Mouse (Mus musculus) heart, embryonic 14.5 days (tissue): Measurements from ENCODE around the gene Zdhhc21. TPM values are rescaled to one million over a fixed set of nuclear protein-coding genes. Genes with fewer than 3 reads are reported as not detected.

Experiments
- ATAC-seq: fragments of 200-750 bp; cut with Nextera tagmentation; 2 replicates; pipeline ENCODE4 v1.8.0; 2017; ENCODE audit warnings: low read depth, moderate TSS enrichment; ENCODE audit not compliant: insufficient number of reproducible peaks, insufficient read depth, low FRiP score
- H3K27ac ChIP-seq, 2 experiments: fragments of 200-500 bp in 1 of 2; fragments of 300-500 bp in 1 of 2; sonication (generic) in 1 of 2; replicated peaks in 1 of 2; 2 replicates each; pipeline ENCODE4 v1.5.1; 2012 to 2014; ENCODE audit warnings: low read depth in 2 of 2, low read length in 2 of 2, control low read depth in 1 of 2, mild to moderate bottlenecking in 1 of 2, mixed read lengths in 1 of 2; ENCODE audit not compliant: control insufficient read depth in 1 of 2, insufficient read depth in 1 of 2
- H3K27me3 ChIP-seq: fragments of 300-500 bp; sonication (generic); 2 replicates; pipeline ENCODE4 v1.6.1; 2014; ENCODE audit warnings: mild to moderate bottlenecking, low read length, control low read depth; ENCODE audit not compliant: control insufficient read depth, insufficient read depth
- H3K36me3 ChIP-seq: fragments of 300-500 bp; sonication (generic); 2 replicates; pipeline ENCODE4 v1.6.1; 2014; ENCODE audit warnings: mild to moderate bottlenecking, control low read depth, low read length, mixed read lengths; ENCODE audit not compliant: control insufficient read depth, insufficient read depth
- H3K4me1 ChIP-seq, 2 experiments: fragments of 200-500 bp in 1 of 2; fragments of 300-500 bp in 1 of 2; sonication (generic) in 1 of 2; 2 replicates each; pipeline ENCODE4 v1.6.1; 2012 to 2014; ENCODE audit warnings: low read length in 2 of 2, control low read depth in 1 of 2, mixed read lengths in 1 of 2; ENCODE audit not compliant: control insufficient read depth in 2 of 2, insufficient read depth in 2 of 2
- H3K4me2 ChIP-seq: fragments of 300-500 bp; sonication (generic); 2 replicates; pipeline ENCODE4 v1.6.1; 2014; ENCODE audit warnings: mild to moderate bottlenecking, low read length
- H3K4me3 ChIP-seq, 2 experiments: fragments of 200-500 bp in 1 of 2; fragments of 300-500 bp in 1 of 2; sonication (generic) in 1 of 2; 2 replicates each; pipeline ENCODE4 v1.5.1; 2012 to 2014; ENCODE audit warnings: low read length in 2 of 2, mild to moderate bottlenecking in 2 of 2, control low read depth in 1 of 2, low read depth in 1 of 2, moderate library complexity in 1 of 2; ENCODE audit not compliant: control insufficient read depth in 1 of 2, insufficient read depth in 1 of 2
- H3K9ac ChIP-seq: fragments of 300-500 bp; sonication (generic); 2 replicates; pipeline ENCODE4 v1.6.1; 2014; ENCODE audit warnings: mild to moderate bottlenecking, low read length
- H3K9me3 ChIP-seq: fragments of 300-500 bp; sonication (generic); 2 replicates; pipeline ENCODE4 v1.6.1; 2016; ENCODE audit warnings: low read length, control low read depth; ENCODE audit not compliant: control insufficient read depth
- WGBS: fragments of 180-500 bp; shearing (Covaris S2); extraction: QIAGEN DNeasy Blood & Tissue Kit; methylation state at CpG from one replicate; pipeline ENCODE4 v1.1.7; 2014; 5-methylcytosine and 5-hydroxymethylcytosine counted together
- polyA plus RNA-seq: library from polyadenylated mRNA; unstranded; fragments of >200 nt; fragmentation: Nextera tagmentation; extraction: Ambion mirVana; gene quantifications from 2 replicates; pipeline ENCODE4 v1.2.1, GENCODE M21; 2014

The Zdhhc21 gene
- polyA plus RNA-seq, 1 experiment from 2014 or later = 11.3 TPM

- Histone ChIP-seq H3K27me3 (no peaks in the 10 kb centered on the region), H3K4me1 (peaks cover 7 to 9% of the 10 kb centered on the region in 2 experiments), H3K4me2 (no peak overlapping the region), H3K27ac (no peak overlapping the region), H3K9me3 (no peaks in the 10 kb centered on the region), H3K4me3 (no peak overlapping the region), H3K36me3 (no peaks in the 10 kb centered on the region), H3K9ac (no peak overlapping the region)
- no peak for ATAC-seq
- WGBS = 86% methylated on average over 11 of the region's 11 CpGs
Observed at GRCm38 (mm10) chr4:82765513-82766216, 94.1 kb downstream of the Zdhhc21 start.

GRCm38 (mm10) chr4:82763586-82763985 is 96.2 kb downstream of the Zdhhc21 start:
- Histone ChIP-seq H3K9ac (no peak overlapping the region), H3K9me3 (no peaks in the 10 kb centered on the region), H3K27ac (no peak overlapping the region), H3K4me3 (no peak overlapping the region), H3K27me3 (no peaks in the 10 kb centered on the region), H3K4me2 (no peak overlapping the region), H3K4me1 (peaks cover 7 to 9% of the 10 kb centered on the region in 2 experiments), H3K36me3 (no peaks in the 10 kb centered on the region)
- 38% methylated on average over 5 of the region's 5 CpGs for WGBS
- no peak for ATAC-seq

- Histone ChIP-seq H3K9me3 (no peaks in the 10 kb centered on the region), H3K4me1 (peaks cover 7 to 9% of the 10 kb centered on the region in 2 experiments), H3K27ac (no peak overlapping the region), H3K9ac (no peak overlapping the region), H3K36me3 (no peaks in the 10 kb centered on the region), H3K4me3 (no peak overlapping the region), H3K4me2 (peak overlapping the region; percentile 43), H3K27me3 (no peaks in the 10 kb centered on the region)
- ATAC-seq = no peak
- 15% methylated on average over 10 of the region's 10 CpGs for WGBS
Observed at GRCm38 (mm10) chr4:82762430-82763119, 97.2 kb downstream of the Zdhhc21 start.

GRCm38 (mm10) chr4:82756295-82756626 is 103.5 kb downstream of the Zdhhc21 start:
- Histone ChIP-seq H3K36me3 (no peaks in the 10 kb centered on the region), H3K27me3 (no peaks in the 10 kb centered on the region), H3K27ac (no peak overlapping the region), H3K4me1 (no peaks in the 10 kb centered on the region; a peak in 1 of 4 replicates), H3K9me3 (no peaks in the 10 kb centered on the region), H3K9ac (no peak overlapping the region), H3K4me2 (no peak overlapping the region), H3K4me3 (no peak overlapping the region)
- ATAC-seq = no peak
- 15% methylated on average over 3 of the region's 3 CpGs for WGBS

- Histone ChIP-seq H3K9me3 (no peaks in the 10 kb centered on the region), H3K4me2 (no peak overlapping the region), H3K4me1 (no peaks in the 10 kb centered on the region; a peak in 1 of 4 replicates), H3K27me3 (no peaks in the 10 kb centered on the region), H3K36me3 (no peaks in the 10 kb centered on the region), H3K27ac (no peak overlapping the region), H3K4me3 (no peak overlapping the region), H3K9ac (no peak overlapping the region)
- WGBS = 75% methylated on average over 3 of the region's 3 CpGs
- no peak for ATAC-seq
Observed at GRCm38 (mm10) chr4:82755616-82756294, 104.0 kb downstream of the Zdhhc21 start.

Other genes starting within 250 kb of the Zdhhc21 start
- 78.1 and 79.8 TPM in 2 replicates for gene Nfib, start 154.2 kb downstream of the Zdhhc21 start, polyA plus RNA-seq
- gene Cer1, start 25.2 kb upstream of the Zdhhc21 start, polyA plus RNA-seq = not detected in 2 replicates
- 6.4 and 7.5 TPM in 2 replicates for gene Frem1, start 192.4 kb upstream of the Zdhhc21 start, polyA plus RNA-seq